Mouse (Mus musculus): ENCODE data around the gene Gpd2. TPM values are rescaled to one million over a fixed set of nuclear protein-coding genes. Genes with fewer than 3 reads are reported as not detected.
A peak's percentile ranks its signal among the peaks of the same experiment; 100 is the strongest.

The Gpd2 gene
- polyA plus RNA-seq, 1 experiment from 2014 or later: 18.8 TPM

- no peak for ATAC-seq
- no peak for DNase-seq (ENCODE audit: low read depth, low spot score)
- ChIA-PET CTCF (no interaction called here), POLR2A (no interaction called here)
- peaks cover 8% of the 10 kb centered on the region for H3K27me3 ChIP-seq
- in situ Hi-C loops (cut with MboI; ENCODE audit: low pct_unique_long_range_greater_than_20kb): no loop called here
- no peak for TF ChIP-seq CTCF (IDR thresholded peaks at IDR 0.05)
These were observed 147.2 kb downstream of the Gpd2 start for GRCm38 (mm10) chr2:57384625-57385024.

GRCm38 (mm10) chr2:57387816-57388215 is 150.4 kb downstream of the Gpd2 start:
- no peak for DNase-seq (ENCODE audit: low read depth, low spot score)
- ChIA-PET POLR2A (interaction anchor here (0.6 kb wide), 1 partner anchor 488 kb away, joined by 6 read pairs; no protein-coding TSS in a partner anchor), CTCF (no interaction called here)
- H3K27me3 ChIP-seq: peaks cover 8% of the 10 kb centered on the region
- in situ Hi-C loops (cut with MboI; ENCODE audit: low pct_unique_long_range_greater_than_20kb): no loop called here
- no peak for ATAC-seq
- no peak for TF ChIP-seq CTCF (IDR thresholded peaks at IDR 0.05)

GRCm38 (mm10) chr2:57395071-57395470 is 157.6 kb downstream of the Gpd2 start:
- ATAC-seq: no peak
- in situ Hi-C loops (cut with MboI; ENCODE audit: low pct_unique_long_range_greater_than_20kb): no loop called here
- DNase-seq (ENCODE audit: low read depth, low spot score): no peak
- no peak for TF ChIP-seq CTCF (IDR thresholded peaks at IDR 0.05)
- H3K27me3 ChIP-seq: no peaks in the 10 kb centered on the region
- POLR2A ChIA-PET: no interaction called here
- CTCF ChIA-PET: no interaction called here

GRCm38 (mm10) chr2:57396061-57396460 is 158.6 kb downstream of the Gpd2 start:
- in situ Hi-C loops (cut with MboI; ENCODE audit: low pct_unique_long_range_greater_than_20kb): no loop called here
- POLR2A ChIA-PET: no interaction called here

GRCm38 (mm10) chr2:57397727-57398126 is 160.3 kb downstream of the Gpd2 start:
- no peaks in the 10 kb centered on the region for H3K27me3 ChIP-seq
- ChIA-PET CTCF (interaction anchor here (1.1 kb wide), 1 partner anchor 15 kb away, joined by 3 read pairs; no protein-coding TSS in a partner anchor), POLR2A (interaction anchor here (0.6 kb wide), 1 partner anchor 15 kb away, joined by 3 read pairs; no protein-coding TSS in a partner anchor)
- DNase-seq (ENCODE audit: low read depth, low spot score): no peak
- ATAC-seq: no peak
- TF ChIP-seq CTCF (IDR thresholded peaks at IDR 0.05): no peak
- in situ Hi-C loops (cut with MboI; ENCODE audit: low pct_unique_long_range_greater_than_20kb): no loop called here

More at GRCm38 (mm10) chr2:57396061-57396460, 158.6 kb downstream of the Gpd2 start:
- no peak for TF ChIP-seq CTCF (IDR thresholded peaks at IDR 0.05)
- ATAC-seq (peak; percentile 89), DNase-seq (ENCODE audit: low read depth, low spot score) (peak; percentile 25)
- no peaks in the 10 kb centered on the region for H3K27me3 ChIP-seq
- CTCF ChIA-PET: no interaction called here

GRCm38 (mm10) chr2:57407414-57408019 is 170.1 kb downstream of the Gpd2 start:
- ATAC-seq: no peak
- ChIA-PET POLR2A (no interaction called here), CTCF (no interaction called here)
- peaks cover 2% of the 10 kb centered on the region for H3K27me3 ChIP-seq
- no peak for TF ChIP-seq CTCF (IDR thresholded peaks at IDR 0.05)
- DNase-seq (ENCODE audit: low read depth, low spot score): no peak
- in situ Hi-C loops (cut with MboI; ENCODE audit: low pct_unique_long_range_greater_than_20kb): no loop called here

GRCm38 (mm10) chr2:57408413-57408812 is 171.0 kb downstream of the Gpd2 start:
- ATAC-seq (no peak), DNase-seq (ENCODE audit: low read depth, low spot score) (no peak)
- CTCF ChIA-PET: no interaction called here
- H3K27me3 ChIP-seq: peaks cover 2% of the 10 kb centered on the region
- in situ Hi-C loops (cut with MboI; ENCODE audit: low pct_unique_long_range_greater_than_20kb): no loop called here
- no peak for TF ChIP-seq CTCF (IDR thresholded peaks at IDR 0.05)
- POLR2A ChIA-PET: no interaction called here

GRCm38 (mm10) chr2:57411551-57411950 is 174.1 kb downstream of the Gpd2 start:
- no peaks in the 10 kb centered on the region for H3K27me3 ChIP-seq
- in situ Hi-C loops (cut with MboI; ENCODE audit: low pct_unique_long_range_greater_than_20kb): no loop called here
- DNase-seq (ENCODE audit: low read depth, low spot score) (no peak), ATAC-seq (no peak)
- no peak for TF ChIP-seq CTCF (IDR thresholded peaks at IDR 0.05)
- CTCF ChIA-PET: no interaction called here
- POLR2A ChIA-PET: no interaction called here

GRCm38 (mm10) chr2:57414550-57415160 is 177.2 kb downstream of the Gpd2 start:
- ATAC-seq: no peak
- TF ChIP-seq CTCF (IDR thresholded peaks at IDR 0.05): no peak
- DNase-seq (ENCODE audit: low read depth, low spot score): no peak
- no peaks in the 10 kb centered on the region for H3K27me3 ChIP-seq
- CTCF ChIA-PET: no interaction called here
- POLR2A ChIA-PET: no interaction called here
- in situ Hi-C loops (cut with MboI; ENCODE audit: low pct_unique_long_range_greater_than_20kb): no loop called here

- ChIA-PET CTCF (no interaction called here), POLR2A (no interaction called here)
- ATAC-seq: no peak
- no peak for TF ChIP-seq CTCF (IDR thresholded peaks at IDR 0.05)
- no peaks in the 10 kb centered on the region for H3K27me3 ChIP-seq
- in situ Hi-C loops (cut with MboI; ENCODE audit: low pct_unique_long_range_greater_than_20kb): no loop called here
- no peak for DNase-seq (ENCODE audit: low read depth, low spot score)
These were observed 179.3 kb downstream of the Gpd2 start for GRCm38 (mm10) chr2:57416711-57417110.

Other genes with a start within 250 kb of the Gpd2 start
- gene Nr4a2, start 113.6 kb upstream of the Gpd2 start, polyA plus RNA-seq (2021): 1.7 TPM

Measured in Patski (cell line).